Mouse (Mus musculus) bone marrow, adult 2 months (tissue): ENCODE measurements around the gene Xiap. TPM values are rescaled to one million over a fixed set of nuclear protein-coding genes. Genes with fewer than 3 reads are reported as not detected.
"Not testable (repeated sequence)": the region's sequence is repeated elsewhere in the genome, so short reads cannot be mapped to it uniquely, and the experiment has no call there.

Experiments
- H3K27ac ChIP-seq: fragments of 200-500 bp; 2 replicates; pipeline ENCODE4 v1.5.1; 2012; ENCODE audit warnings: low read depth, mild to moderate bottlenecking, control low read depth, inconsistent platforms, low read length; ENCODE audit not compliant: control insufficient read depth, poor library complexity, insufficient read depth
- H3K4me1 ChIP-seq: fragments of 200-500 bp; 2 replicates; pipeline ENCODE4 v1.6.1; 2011; ENCODE audit warnings: low read length; ENCODE audit not compliant: control insufficient read depth, insufficient read depth
- H3K4me3 ChIP-seq: fragments of 200-500 bp; replicated peaks from 2 replicates; pipeline ENCODE3; 2011; ENCODE audit warnings: mild to moderate bottlenecking, low read depth, low read length, control low read depth; ENCODE audit not compliant: control insufficient read depth
- CTCF ChIP-seq: fragments of 200-500 bp; IDR thresholded peaks from 2 replicates; pipeline ENCODE4 v1.5.1; 2011; ENCODE audit warnings: low read length, control low read depth; ENCODE audit not compliant: control insufficient read depth, insufficient read depth
- POLR2A ChIP-seq: fragments of 200-500 bp; IDR thresholded peaks from 2 replicates; pipeline ENCODE4 v1.6.1; 2011; ENCODE audit warnings: low read depth, mild to moderate bottlenecking, control low read depth, low read length, borderline replicate concordance; ENCODE audit not compliant: control insufficient read depth
- WGBS: fragments of 180-500 bp; shearing (Covaris S2); methylation state at CpG from one replicate; pipeline ENCODE4 v1.1.7; 2018; 5-methylcytosine and 5-hydroxymethylcytosine counted together
- polyA plus RNA-seq: library from polyadenylated mRNA; stranded (reverse); fragments of >200 nt; gene quantifications from 2 replicates; pipeline ENCODE4 v1.2.4, GENCODE M21; 2011; ENCODE audit warnings: low replicate concordance; ENCODE audit not compliant: missing spikeins, insufficient read depth, insufficient read length

Gene Xiap
- 12.9 and 16.5 TPM in 2 replicates for polyA plus RNA-seq

- 80% methylated on average over 5 of the region's 5 CpGs for WGBS
- H3K27ac ChIP-seq: no peak within 1 kb of the TSS
- no peaks in the 10 kb centered on the region for H3K4me1 ChIP-seq
- H3K4me3 ChIP-seq: no peak within 1 kb of the TSS
- TF ChIP-seq POLR2A (no peak), CTCF (no peak)
Observed at GRCm38 (mm10) chrX:42059282-42060068, at the start of gene Xiap. Gene Xiap, plus strand, starts transcription at chrX:42059679.

GRCm38 (mm10) chrX:42012677-42013208, 46.7 kb upstream of the Xiap start:
- TF ChIP-seq POLR2A (no peak), CTCF (no peak)
- Histone ChIP-seq H3K4me1 (no peaks in the 10 kb centered on the region), H3K4me3 (no peak overlapping the region), H3K27ac (no peak overlapping the region)
- 80% methylated on average over 2 of the region's 2 CpGs for WGBS

DNA sequence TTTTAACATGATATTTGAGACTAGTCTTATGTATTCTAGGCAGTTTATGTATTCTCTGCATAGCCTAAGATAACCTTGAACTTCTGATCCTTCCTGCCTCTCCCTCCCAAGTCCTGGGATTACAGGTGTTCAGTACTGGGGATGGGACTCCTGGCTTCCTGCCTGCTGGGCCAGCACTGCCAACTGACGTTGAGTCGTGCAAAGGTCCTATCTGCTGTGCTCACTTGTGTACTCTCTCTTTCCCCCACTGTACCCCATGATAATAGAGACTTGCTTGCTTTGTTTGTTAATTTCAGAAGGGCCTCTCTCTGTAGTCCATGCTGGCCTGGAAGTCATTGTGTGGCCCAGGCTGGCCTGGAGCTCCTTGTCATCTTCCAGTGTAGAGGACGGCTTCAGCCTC, 45.7 kb upstream of the Xiap start:
- no peaks in the 10 kb centered on the region for H3K4me1 ChIP-seq
- 75% methylated on average over 3 of the region's 3 CpGs for WGBS
- H3K4me3 ChIP-seq: no peak overlapping the region
- TF ChIP-seq CTCF: no peak
- no peak for TF ChIP-seq POLR2A
- H3K27ac ChIP-seq: no peak overlapping the region; the same call in 1 of the 2 replicates

- Histone ChIP-seq H3K4me1 (no peaks in the 10 kb centered on the region), H3K27ac (no peak overlapping the region)
Observed at GRCm38 (mm10) chrX:42014502-42014901, 45.0 kb upstream of the Xiap start.

DNA sequence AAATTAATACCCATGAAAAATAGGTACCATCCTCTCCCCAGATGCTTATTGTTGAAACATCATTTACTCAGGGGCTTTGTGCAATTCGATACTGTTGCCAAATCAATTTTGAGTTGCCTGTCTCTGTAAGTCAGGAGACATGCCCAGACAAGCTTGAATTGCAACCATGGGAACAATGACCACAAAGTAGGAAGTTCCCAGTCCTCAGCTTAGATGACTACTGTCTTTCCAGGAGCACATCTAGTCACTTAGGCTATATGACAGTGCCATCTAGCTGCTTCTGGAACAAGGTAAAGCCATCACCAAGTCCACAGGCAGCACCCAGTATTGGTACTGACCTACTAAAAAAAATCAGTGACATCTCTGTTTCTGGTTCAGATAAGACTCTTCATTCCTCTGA, 41.4 kb upstream of the Xiap start:
- Histone ChIP-seq H3K4me1 (no peaks in the 10 kb centered on the region; the same call in 1 of the 2 replicates), H3K27ac (no peak overlapping the region), H3K4me3 (no peak overlapping the region)
- TF ChIP-seq POLR2A (no peak), CTCF (no peak)
- 23% methylated on average over 1 of the region's 1 CpGs for WGBS

More at GRCm38 (mm10) chrX:42014502-42014901, 45.0 kb upstream of the Xiap start:
- 76% methylated on average over 3 of the region's 3 CpGs for WGBS
- no peak for TF ChIP-seq CTCF
- TF ChIP-seq POLR2A: no peak
- no peak overlapping the region for H3K4me3 ChIP-seq

DNA sequence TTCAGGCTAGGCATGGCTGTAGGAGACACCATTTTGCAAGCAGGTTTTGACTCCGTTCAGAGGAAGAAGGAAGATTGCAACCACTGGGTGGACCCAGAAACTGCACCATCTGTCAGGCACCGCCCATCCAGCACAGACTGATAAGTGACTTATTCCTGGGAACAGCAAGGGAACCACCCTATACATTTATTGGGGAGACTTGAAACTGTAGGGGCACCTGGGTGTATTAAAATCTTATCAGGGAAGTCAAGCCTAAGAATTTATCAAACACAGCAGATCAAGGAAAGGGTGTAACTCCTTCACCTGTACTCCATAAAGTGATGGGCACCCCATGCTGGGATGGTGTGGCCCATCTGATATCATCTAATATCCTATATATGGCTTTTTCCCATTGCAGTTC, 40.0 kb upstream of the Xiap start:
- whole genome bisulfite sequencing: 32% methylated on average over 2 of the region's 2 CpGs
- no peaks in the 10 kb centered on the region; the same call in 1 of the 2 replicates for H3K4me1 ChIP-seq
- no peak overlapping the region for H3K4me3 ChIP-seq
- no peak overlapping the region for H3K27ac ChIP-seq
- TF ChIP-seq POLR2A (no peak), CTCF (no peak)

GRCm38 (mm10) chrX:42025802-42026440, 33.6 kb upstream of the Xiap start:
- not testable (repeated sequence) for H3K4me3 ChIP-seq, H3K27ac ChIP-seq, H3K4me1 ChIP-seq
- WGBS: 73% methylated on average over 2 of the region's 3 CpGs

DNA sequence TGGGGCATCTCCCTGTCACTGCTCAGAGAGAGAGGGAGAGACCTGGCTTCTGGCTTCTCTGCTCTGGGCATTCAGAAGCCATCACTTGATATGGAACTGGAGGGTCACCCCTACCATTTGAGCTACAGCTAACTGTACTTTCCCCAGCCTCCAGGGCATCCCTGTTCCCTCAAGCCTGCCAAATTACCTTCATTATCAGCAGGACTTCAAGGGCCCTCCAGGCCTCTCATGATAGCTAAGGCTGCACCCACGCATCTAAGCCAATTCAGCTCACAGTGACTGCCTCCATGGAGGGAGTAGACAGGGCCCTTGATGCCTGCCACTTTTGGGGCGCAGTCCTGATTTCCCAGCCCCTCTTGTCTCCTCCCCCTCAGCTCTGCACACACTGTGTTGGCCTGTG, 32.5 kb upstream of the Xiap start:
- not testable (repeated sequence) for H3K4me3 ChIP-seq, H3K27ac ChIP-seq, H3K4me1 ChIP-seq
- WGBS: 68% methylated on average over 2 of the region's 2 CpGs

DNA sequence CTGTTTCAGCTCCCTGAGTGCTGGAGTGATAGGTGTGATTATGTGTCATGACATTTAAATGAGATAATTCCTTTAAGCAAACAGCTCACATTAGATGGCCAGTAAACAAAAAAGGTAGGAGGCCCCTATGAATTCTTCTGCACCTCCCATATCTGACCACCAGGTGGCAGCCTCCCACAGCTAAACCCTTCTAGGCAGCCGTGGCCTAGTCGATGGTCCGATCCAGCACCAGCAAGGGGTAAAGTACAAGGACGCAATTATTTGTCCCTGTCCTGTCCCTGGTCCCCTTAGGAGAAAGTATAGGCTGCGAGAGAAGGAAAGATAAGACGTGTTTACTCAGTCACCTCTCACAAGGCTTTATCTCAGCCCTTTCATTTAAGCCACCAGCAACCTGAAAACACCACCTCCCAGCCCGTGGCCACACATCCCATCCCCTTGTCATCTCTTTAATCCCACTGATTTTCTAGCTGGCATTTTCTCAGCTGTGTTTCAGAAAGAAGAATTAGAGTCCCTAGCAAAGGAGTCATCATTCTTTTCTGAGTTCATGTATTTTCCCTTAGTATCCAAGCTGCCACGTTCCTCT, 26.3 kb upstream of the Xiap start:
- Histone ChIP-seq H3K4me1 (no peaks in the 10 kb centered on the region), H3K27ac (no peak overlapping the region), H3K4me3 (no peak overlapping the region)
- TF ChIP-seq CTCF (peak; percentile 76), POLR2A (no peak)
- WGBS: 40% methylated on average over 8 of the region's 8 CpGs
